Mouse (Mus musculus) liver, postnatal 0 days (tissue): Measurements from ENCODE around the gene Stom.

Experiments
- CTCF ChIP-seq: sonication (generic); IDR thresholded peaks from 2 replicates; pipeline ENCODE4 v1.5.1; 2016; ENCODE audit warnings: antibody characterized with exemption, low read depth
- EP300 ChIP-seq: IDR thresholded peaks from 2 replicates; pipeline ENCODE4 v1.6.1; 2016; ENCODE audit warnings: antibody characterized with exemption, low read depth, mild to moderate bottlenecking

- TF ChIP-seq CTCF (no peak), EP300 (peak; percentile 59)
Measured at GRCm38 (mm10) chr2:35342605-35343004, 5.8 kb upstream of the Stom start.
